Comparison of ENCODE assay signal across 25 mouse cellular contexts in genomic region chr12:29707094-29707493, GRCm38 (mm10).
DNase-seq lines count a peak whose midpoint lies in the region; ATAC-seq and TF ChIP-seq lines count a peak whose summit lies in the region.
"Had no signal": no experiment of that assay in that cellular context is flagged by ENCODE, and none has a peak within 500 bp of the region (broad histone marks: within the 10 kb centered on the region; RNA-seq: fewer than 3 reads in every experiment).

No protein-coding gene starts in this region.

- no peaks in the 10 kb centered on the region for H3K9me3 ChIP-seq in forebrain, postnatal 0 days (ENCODE audit: low read length)
- no peaks in the 10 kb centered on the region for H3K9me3 ChIP-seq in forebrain, embryonic 11.5 days (ENCODE audit: control insufficient read depth, low read length)
- H3K9me3 ChIP-seq in heart, embryonic 10.5 days, result no peaks in the 10 kb centered on the region
- H3K9me3 ChIP-seq: embryonic facial prominence, embryonic 12.5 days; forebrain, embryonic 12.5 days; heart, embryonic 15.5 days; hindbrain, embryonic 10.5 days; hindbrain, embryonic 15.5 days had no signal

- H3K4me3 ChIP-seq in forebrain, postnatal 0 days (ENCODE audit: low read depth, low read length), result no peak overlapping the region
- no peak overlapping the region for H3K4me3 ChIP-seq in forebrain, embryonic 11.5 days (ENCODE audit: low read depth, low read length)
- H3K4me3 ChIP-seq in heart, embryonic 10.5 days, result no peak overlapping the region
- H3K4me3 ChIP-seq: embryonic facial prominence, embryonic 12.5 days; forebrain, embryonic 12.5 days; heart, embryonic 15.5 days; hindbrain, embryonic 10.5 days; hindbrain, embryonic 15.5 days had no signal

- intact Hi-C loops in heart, postnatal 25 days (cut with DNase I), result no loop called here

- no peak overlapping the region for H3K4me2 ChIP-seq in forebrain, postnatal 0 days (ENCODE audit: low read depth)
- no peak overlapping the region for H3K4me2 ChIP-seq in forebrain, embryonic 11.5 days (ENCODE audit: low read depth, low read length, severe bottlenecking)
- H3K4me2 ChIP-seq: embryonic facial prominence, embryonic 12.5 days; forebrain, embryonic 12.5 days; heart, embryonic 11.5 days; heart, embryonic 15.5 days; hindbrain, embryonic 15.5 days had no signal

- no peaks in the 10 kb centered on the region for H3K27me3 ChIP-seq in forebrain, postnatal 0 days (ENCODE audit: insufficient read depth, low read length)
- H3K27me3 ChIP-seq in forebrain, embryonic 11.5 days (ENCODE audit: control insufficient read depth, insufficient read depth, low read length), result no peaks in the 10 kb centered on the region
- H3K27me3 ChIP-seq in heart, embryonic 10.5 days (ENCODE audit: insufficient read depth, poor library complexity, severe bottlenecking), result no peaks in the 10 kb centered on the region
- H3K27me3 ChIP-seq: embryonic facial prominence, embryonic 12.5 days; heart, embryonic 15.5 days; hindbrain, embryonic 15.5 days had no signal

- no peak overlapping the region for H3K9ac ChIP-seq in forebrain, postnatal 0 days
- no peak overlapping the region for H3K9ac ChIP-seq in forebrain, embryonic 11.5 days (ENCODE audit: low read length)
- H3K9ac ChIP-seq: embryonic facial prominence, embryonic 12.5 days; forebrain, embryonic 12.5 days; heart, embryonic 15.5 days; hindbrain, embryonic 15.5 days had no signal

- no peak for TF ChIP-seq CTCF in forebrain, postnatal 0 days (IDR thresholded peaks at IDR 0.05; ENCODE audit: low read depth)

- no peak for ATAC-seq in forebrain, postnatal 0 days
- ATAC-seq in forebrain, embryonic 11.5 days (replicated peaks; ENCODE audit: low FRiP score), result no peak
- ATAC-seq: CD4-positive, CD25-positive, alpha-beta regulatory T cell, adult 4 months; forebrain, embryonic 16.5 days had no signal

- DNase-seq in forebrain, postnatal 0 days, result no peak
- no peak for DNase-seq in forebrain, embryonic 11.5 days (ENCODE audit: low spot score)
- DNase-seq in heart, embryonic 10.5 days (ENCODE audit: low spot score), result peak; percentile 22
- DNase-seq in heart, postnatal 25 days (ENCODE audit: low spot score), result no peak
- DNase-seq in right cerebral cortex, adult 18-20 months, result peak; percentile 73
- no peak for DNase-seq in right cerebral cortex, postnatal 4 days
- DNase-seq in right cerebral cortex, postnatal 14 days, result peak; percentile 61
- no peak for DNase-seq in thymus, postnatal 10 days (ENCODE audit: low spot score in 2 of 2)
- DNase-seq: adrenal gland, postnatal 10 days; B cell, adult 2 months; cerebellum, adult 11-12 months; cerebellum, adult 9-10 months; cerebellum, postnatal 25 days; gastrocnemius, postnatal 36 days; heart, adult 18-20 months; heart, postnatal 14 days had no signal

- peaks cover 17% of the 10 kb centered on the region for H3K4me1 ChIP-seq in forebrain, postnatal 0 days (ENCODE audit: insufficient read depth)
- peaks cover 8% of the 10 kb centered on the region for H3K4me1 ChIP-seq in forebrain, embryonic 11.5 days (replicated peaks; ENCODE audit: control insufficient read depth, insufficient read depth, low read length)
- H3K4me1 ChIP-seq in heart, embryonic 10.5 days, result peaks cover 14% of the 10 kb centered on the region

- WGBS in forebrain, postnatal 0 days, result 46% methylated on average over 3 of the region's 3 CpGs
- 88% methylated on average over 3 of the region's 3 CpGs for WGBS in forebrain, embryonic 11.5 days
- WGBS in heart, embryonic 10.5 days, result 85% methylated on average over 3 of the region's 3 CpGs

- H3K27ac ChIP-seq in forebrain, postnatal 0 days (ENCODE audit: low read depth, low read length), result 0 out of 2 replicates have a peak overlapping the region, but pooled peaks have one; percentile 23
- no peak overlapping the region for H3K27ac ChIP-seq in forebrain, embryonic 11.5 days (ENCODE audit: low read depth, low read length)
- no peak overlapping the region for H3K27ac ChIP-seq in heart, embryonic 10.5 days
- H3K27ac ChIP-seq: embryonic facial prominence, embryonic 12.5 days; forebrain, embryonic 12.5 days; heart, embryonic 15.5 days; hindbrain, embryonic 10.5 days; hindbrain, embryonic 15.5 days had no signal

- peaks cover 3% of the 10 kb centered on the region; the same call in 1 of the 2 replicates for H3K36me3 ChIP-seq in forebrain, postnatal 0 days (ENCODE audit: insufficient read depth)
- no peaks in the 10 kb centered on the region for H3K36me3 ChIP-seq in forebrain, embryonic 11.5 days (ENCODE audit: control insufficient read depth, insufficient read depth, low read length)
- H3K36me3 ChIP-seq in heart, embryonic 10.5 days, result no peaks in the 10 kb centered on the region
- H3K36me3 ChIP-seq: embryonic facial prominence, embryonic 12.5 days; forebrain, embryonic 12.5 days; G1E; heart, embryonic 15.5 days; hindbrain, embryonic 10.5 days; hindbrain, embryonic 15.5 days had no signal

Comparison
In these comparisons a context has a peak if more than half of its experiments do, and no peak if none do; other contexts are left out.
1. DNase-seq: peak in heart, embryonic 10.5 days (single experiment), right cerebral cortex, adult 18-20 months (single experiment) and right cerebral cortex, postnatal 14 days (single experiment); none in forebrain, postnatal 0 days (single experiment), forebrain, embryonic 11.5 days (single experiment), heart, postnatal 25 days (single experiment), right cerebral cortex, postnatal 4 days (single experiment) and thymus, postnatal 10 days (0 of 2).